Mouse (Mus musculus) adrenal gland, adult 2 months (tissue): ENCODE data around the gene Prrg2. TPM values are rescaled to one million over a fixed set of nuclear protein-coding genes. Genes with fewer than 3 reads are reported as not detected.

Source experiments
- DNase-seq: peaks from one replicate; pipeline ENCODE4 v3.0.0; 2021
- microRNA-seq, 2 experiments: library from miRNA; unstranded; fragments of <30 nt; microRNA quantifications; one replicate each; pipeline ENCODE4 v1.2.0; 2021
- polyA plus RNA-seq: library from polyadenylated mRNA; depleted of rRNA; stranded (reverse); fragments of >200 nt; gene quantifications from 2 replicates; pipeline ENCODE4 v1.2.3, GENCODE M21; 2012; rRNA removed
- total RNA-seq, 2 experiments: library from RNA; stranded (reverse); gene quantifications; 2 replicates each; pipeline ENCODE4 v1.2.3; 2021

Gene Prrg2
- total and polyA plus RNA-seq, 3 experiments, result 20.9 to 70.3 (median 21.9) TPM

GRCm38 (mm10) chr7:45008411-45008810, 54.1 kb downstream of the Prrg2 start:
- no peak for DNase-seq

GRCm38 (mm10) chr7:45007846-45008245, 54.6 kb downstream of the Prrg2 start:
- no peak for DNase-seq

GRCm38 (mm10) chr7:45007141-45007540, 55.3 kb downstream of the Prrg2 start:
- DNase-seq, result no peak

GRCm38 (mm10) chr7:45006503-45006902, 56.0 kb downstream of the Prrg2 start:
- DNase-seq, result no peak

- DNase-seq, result no peak
These were observed 57.0 kb downstream of the Prrg2 start for GRCm38 (mm10) chr7:45005321-45005992.

GRCm38 (mm10) chr7:45004546-45004945, 57.9 kb downstream of the Prrg2 start:
- DNase-seq, result no peak

Small RNA genes lying within 50 kb of the gene (microRNA-seq; reads per million reads assigned to microRNA genes)
- gene Mir7054, result 0.66 to 1.7 reads per million in 2 experiments

Other genes with a start within 250 kb of the Prrg2 start
Only the 30 nearest of the 36 such genes appear.
- 10 to 100 TPM; 36.3 to 42.8 TPM for gene Pnkp, start 205.5 kb downstream of the Prrg2 start, total RNA-seq
- gene Pnkp, start 205.5 kb downstream of the Prrg2 start, polyA plus RNA-seq, result 79.5 and 90.0 TPM in 2 replicates
- gene Ptov1, start 192.9 kb downstream of the Prrg2 start, total RNA-seq, result 100 to 1,000 TPM; 227 TPM
- gene Ptov1, start 192.9 kb downstream of the Prrg2 start, polyA plus RNA-seq, result 492 and 493 TPM in 2 replicates
- 100 to 1,000 TPM in 1 of 2 experiments, 10 to 100 TPM in 1; 80.8 to 105 TPM for gene Med25, start 170.0 kb downstream of the Prrg2 start, total RNA-seq
- gene Med25, start 170.0 kb downstream of the Prrg2 start, polyA plus RNA-seq, result 635 and 723 TPM in 2 replicates
- 10 to 100 TPM; 24.2 to 28.0 TPM for gene Fuz, start 166.6 kb downstream of the Prrg2 start, total RNA-seq
- gene Fuz, start 166.6 kb downstream of the Prrg2 start, polyA plus RNA-seq, result 203 and 213 TPM in 2 replicates
- gene Ap2a1, start 133.2 kb downstream of the Prrg2 start, total RNA-seq, result 100 to 1,000 TPM in 1 of 2 experiments, 10 to 100 TPM in 1; 86.3 to 105 TPM
- gene Ap2a1, start 133.2 kb downstream of the Prrg2 start, polyA plus RNA-seq, result 119 and 121 TPM in 2 replicates
- not detected for gene Tsks, start 119.5 kb downstream of the Prrg2 start, total RNA-seq
- 0.13 and 0.31 TPM in 2 replicates for gene Tsks, start 119.5 kb downstream of the Prrg2 start, polyA plus RNA-seq
- gene Cpt1c, start 87.8 kb downstream of the Prrg2 start, total RNA-seq, result 10 to 100 TPM in 1 of 2 experiments, 1 to 10 TPM in 1; 7.3 to 13.5 TPM
- 29.6 and 37.5 TPM in 2 replicates for gene Cpt1c, start 87.8 kb downstream of the Prrg2 start, polyA plus RNA-seq
- 100 to 1,000 TPM; 166 to 234 TPM for gene Prmt1, start 76.1 kb downstream of the Prrg2 start, total RNA-seq
- 101 and 122 TPM in 2 replicates for gene Prmt1, start 76.1 kb downstream of the Prrg2 start, polyA plus RNA-seq
- 100 to 1,000 TPM; 105 to 130 TPM for gene Irf3, start 65.0 kb downstream of the Prrg2 start, total RNA-seq
- 93.3 and 98.1 TPM in 2 replicates for gene Irf3, start 65.0 kb downstream of the Prrg2 start, polyA plus RNA-seq
- gene Bcl2l12, start 64.0 kb downstream of the Prrg2 start, total RNA-seq, result 10 to 100 TPM; 20.1 to 20.3 TPM
- 40.4 and 50.3 TPM in 2 replicates for gene Bcl2l12, start 64.0 kb downstream of the Prrg2 start, polyA plus RNA-seq
- gene Scaf1, start 46.3 kb downstream of the Prrg2 start, total RNA-seq, result 10 to 100 TPM; 72.0 to 83.7 TPM
- 117 and 121 TPM in 2 replicates for gene Scaf1, start 46.3 kb downstream of the Prrg2 start, polyA plus RNA-seq
- gene Rras, start 44.7 kb downstream of the Prrg2 start, total RNA-seq, result 100 to 1,000 TPM in 1 of 2 experiments, 10 to 100 TPM in 1; 93.7 to 118 TPM
- 161 and 176 TPM in 2 replicates for gene Rras, start 44.7 kb downstream of the Prrg2 start, polyA plus RNA-seq
- gene Prr12, start 9.8 kb downstream of the Prrg2 start, total RNA-seq, result 10 to 100 TPM; 40.2 to 49.7 TPM
- 17.7 and 21.3 TPM in 2 replicates for gene Prr12, start 9.8 kb downstream of the Prrg2 start, polyA plus RNA-seq
- 10 to 100 TPM; 40.2 to 58.1 TPM for gene Nosip, start 248 bp downstream of the Prrg2 start, total RNA-seq
- gene Nosip, start 248 bp downstream of the Prrg2 start, polyA plus RNA-seq, result 89.9 and 97.9 TPM in 2 replicates
- 10 to 100 TPM; 26.5 to 50.3 TPM for gene Rcn3, start 29.5 kb upstream of the Prrg2 start, total RNA-seq
- 93.3 and 104 TPM in 2 replicates for gene Rcn3, start 29.5 kb upstream of the Prrg2 start, polyA plus RNA-seq
- 100 to 1,000 TPM in 1 of 2 experiments, 10 to 100 TPM in 1; 84.8 to 154 TPM for gene Fcgrt, start 41.2 kb upstream of the Prrg2 start, total RNA-seq
- gene Fcgrt, start 41.2 kb upstream of the Prrg2 start, polyA plus RNA-seq, result 186 and 187 TPM in 2 replicates
- gene Rps11, start 61.8 kb upstream of the Prrg2 start, total RNA-seq, result 1,000 to 10,000 TPM; 1,290 to 1,478 TPM
- 60.0 and 80.0 TPM in 2 replicates for gene Rps11, start 61.8 kb upstream of the Prrg2 start, polyA plus RNA-seq
- 1,000 to 10,000 TPM; 1,285 to 1,750 TPM for gene Rpl13a, start 66.1 kb upstream of the Prrg2 start, total RNA-seq
- gene Rpl13a, start 66.1 kb upstream of the Prrg2 start, polyA plus RNA-seq, result 476 and 515 TPM in 2 replicates
- not detected for gene Gm45713, start 73.6 kb upstream of the Prrg2 start, total RNA-seq
- gene Gm45713, start 73.6 kb upstream of the Prrg2 start, polyA plus RNA-seq, result 6.3 and 7.4 TPM in 2 replicates
- 10 to 100 TPM; 20.5 to 25.3 TPM for gene Flt3l, start 73.8 kb upstream of the Prrg2 start, total RNA-seq
- gene Flt3l, start 73.8 kb upstream of the Prrg2 start, polyA plus RNA-seq, result 122 TPM in 2 replicates
- gene Pih1d1, start 91.6 kb upstream of the Prrg2 start, total RNA-seq, result 10 to 100 TPM; 52.2 to 69.2 TPM
- 46.1 and 50.8 TPM in 2 replicates for gene Pih1d1, start 91.6 kb upstream of the Prrg2 start, polyA plus RNA-seq
- gene Aldh16a1, start 91.9 kb upstream of the Prrg2 start, total RNA-seq, result 10 to 100 TPM; 81.3 to 92.6 TPM
- gene Aldh16a1, start 91.9 kb upstream of the Prrg2 start, polyA plus RNA-seq, result 84.4 and 86.6 TPM in 2 replicates
- under 1 TPM; 0.14 to 0.35 TPM for gene Slc17a7, start 101.3 kb upstream of the Prrg2 start, total RNA-seq
- 0.10 and 0.11 TPM in 2 replicates for gene Slc17a7, start 101.3 kb upstream of the Prrg2 start, polyA plus RNA-seq
- not detected for gene Gfy, start 116.9 kb upstream of the Prrg2 start, total RNA-seq
- gene Gfy, start 116.9 kb upstream of the Prrg2 start, polyA plus RNA-seq, result not detected in 2 replicates
- not detected for gene Pth2, start 118.3 kb upstream of the Prrg2 start, total RNA-seq
- not detected in 2 replicates for gene Pth2, start 118.3 kb upstream of the Prrg2 start, polyA plus RNA-seq
- under 1 TPM in 1 of 2 experiments, not detected in 1; 0.14 TPM for gene Ccdc155, start 142.2 kb upstream of the Prrg2 start, total RNA-seq
- 0.30 TPM in 2 replicates for gene Ccdc155, start 142.2 kb upstream of the Prrg2 start, polyA plus RNA-seq
- gene Dkkl1, start 149.5 kb upstream of the Prrg2 start, total RNA-seq, result not detected
- not detected in 2 replicates for gene Dkkl1, start 149.5 kb upstream of the Prrg2 start, polyA plus RNA-seq
- gene Tead2, start 153.1 kb upstream of the Prrg2 start, total RNA-seq, result 1 to 10 TPM; 8.3 to 9.2 TPM
- 12.4 and 12.6 TPM in 2 replicates for gene Tead2, start 153.1 kb upstream of the Prrg2 start, polyA plus RNA-seq
- gene Cd37, start 176.4 kb upstream of the Prrg2 start, total RNA-seq, result 1 to 10 TPM; 2.9 to 5.2 TPM
- 10.9 and 14.3 TPM in 2 replicates for gene Cd37, start 176.4 kb upstream of the Prrg2 start, polyA plus RNA-seq
- gene Slc6a16, start 178.4 kb upstream of the Prrg2 start, total RNA-seq, result not detected
- 0.04 TPM in 1 of 2 replicates, not detected in the other for gene Slc6a16, start 178.4 kb upstream of the Prrg2 start, polyA plus RNA-seq